Comparison of ENCODE assay signal across 8 mouse cellular contexts in genomic region chr3:87906601-87906980, GRCm38 (mm10). TPM values are rescaled to one million over a fixed set of nuclear protein-coding genes. Genes with fewer than 3 reads are reported as not detected.
DNase-seq lines count a peak whose midpoint lies in the region; ATAC-seq lines count a peak whose summit lies in the region.

No protein-coding gene starts in this region.

- H3K4me1 ChIP-seq in kidney, embryonic 14.5 days (ENCODE audit: control insufficient read depth, insufficient read depth, low read length) = peaks cover 31% of the 10 kb centered on the region
- H3K4me1 ChIP-seq in lung, embryonic 16.5 days (replicated peaks; ENCODE audit: control insufficient read depth, insufficient read depth, low read length) = peaks cover 35% of the 10 kb centered on the region
- peaks cover 34% of the 10 kb centered on the region for H3K4me1 ChIP-seq in stomach, embryonic 14.5 days (ENCODE audit: control insufficient read depth, insufficient read depth, low read length)

- peak overlapping the region; percentile 69 for H3K4me2 ChIP-seq in kidney, embryonic 14.5 days (replicated peaks; ENCODE audit: low read depth, low read length)
- peak overlapping the region; percentile 86 for H3K4me2 ChIP-seq in lung, embryonic 16.5 days (ENCODE audit: low read depth, low read length)
- H3K4me2 ChIP-seq in stomach, embryonic 14.5 days (replicated peaks; ENCODE audit: low read depth, low read length) = peak overlapping the region; percentile 92

- peak overlapping the region; percentile 94 for H3K27ac ChIP-seq in kidney, embryonic 14.5 days (ENCODE audit: low read depth, low read length)
- H3K27ac ChIP-seq in lung, embryonic 16.5 days (ENCODE audit: low read length) = peak overlapping the region; percentile 98
- H3K27ac ChIP-seq in stomach, embryonic 14.5 days (ENCODE audit: low read length) = peak overlapping the region; percentile 97

- no peaks in the 10 kb centered on the region for H3K9me3 ChIP-seq in kidney, embryonic 14.5 days (ENCODE audit: control insufficient read depth, low read length)
- no peaks in the 10 kb centered on the region for H3K9me3 ChIP-seq in lung, embryonic 16.5 days (ENCODE audit: control insufficient read depth, low read length)
- H3K9me3 ChIP-seq in stomach, embryonic 14.5 days (ENCODE audit: control insufficient read depth, low read depth, low read length) = no peaks in the 10 kb centered on the region

- peak; percentile 36 for ATAC-seq in frontal cortex, adult (ENCODE audit: low TSS enrichment)
- peak; percentile 21 for ATAC-seq in kidney, embryonic 14.5 days (ENCODE audit: low FRiP score, low TSS enrichment)
- ATAC-seq in lung, embryonic 16.5 days (ENCODE audit: low read depth) = peak; percentile 6; the same call in 1 of the 2 replicates
- no peak for ATAC-seq in stomach, embryonic 14.5 days (ENCODE audit: insufficient number of reproducible peaks, insufficient read depth, low FRiP score, low read depth)

- H3K9ac ChIP-seq in kidney, embryonic 14.5 days (ENCODE audit: low read depth, low read length) = peak overlapping the region; percentile 99
- peak overlapping the region; percentile 99 for H3K9ac ChIP-seq in lung, embryonic 16.5 days (ENCODE audit: low read length)
- peak overlapping the region; percentile 99 for H3K9ac ChIP-seq in stomach, embryonic 14.5 days (replicated peaks; ENCODE audit: low read depth, low read length)

- no peak for DNase-seq in frontal cortex, postnatal 36 days (ENCODE audit: low spot score in 2 of 2)
- peak; percentile 58 for DNase-seq in MN1 (ENCODE audit: low spot score)
- DNase-seq in embryo, embryonic 11 days = peak; percentile 55
- DNase-seq in heart, adult 9 months (ENCODE audit: low spot score in 2 of 2) = peak; percentile 68

- 0% methylated on average over 38 of the region's 47 CpGs for WGBS in kidney, embryonic 14.5 days
- under 1% methylated on average over 40 of the region's 47 CpGs for WGBS in lung, embryonic 16.5 days
- under 1% methylated on average over 23 of the region's 47 CpGs for WGBS in stomach, embryonic 14.5 days

- no peaks in the 10 kb centered on the region for H3K36me3 ChIP-seq in kidney, embryonic 14.5 days (ENCODE audit: control insufficient read depth, insufficient read depth, low read length)
- no peaks in the 10 kb centered on the region for H3K36me3 ChIP-seq in lung, embryonic 16.5 days (ENCODE audit: control insufficient read depth, insufficient read depth, low read length)
- no peaks in the 10 kb centered on the region for H3K36me3 ChIP-seq in stomach, embryonic 14.5 days (ENCODE audit: control insufficient read depth, insufficient read depth, low read length)

- peak overlapping the region; percentile 99 for H3K4me3 ChIP-seq in kidney, embryonic 14.5 days (ENCODE audit: low read length)
- H3K4me3 ChIP-seq in lung, embryonic 16.5 days (ENCODE audit: low read length) = peak overlapping the region; percentile 98
- H3K4me3 ChIP-seq in stomach, embryonic 14.5 days (ENCODE audit: low read depth, low read length) = peak overlapping the region; percentile 99

- no peaks in the 10 kb centered on the region for H3K27me3 ChIP-seq in kidney, embryonic 14.5 days (ENCODE audit: control insufficient read depth, insufficient read depth, low read length)
- no peaks in the 10 kb centered on the region for H3K27me3 ChIP-seq in lung, embryonic 16.5 days (ENCODE audit: control insufficient read depth, insufficient read depth, low read depth, low read length)
- H3K27me3 ChIP-seq in stomach, embryonic 14.5 days (ENCODE audit: control insufficient read depth, insufficient read depth, low read length) = no peaks in the 10 kb centered on the region

RNA-seq across cellular contexts. Expression of gene Hdgf, which starts 0.5 kb away (rescaled TPM):
- polyA plus RNA-seq in kidney, embryonic 14.5 days (2014; fragmentation: Nextera tagmentation; extraction: Ambion mirVana) = 231 and 254 TPM in 2 replicates
- 81.3 and 86.3 TPM in 2 replicates for polyA plus RNA-seq in lung, embryonic 16.5 days (2015; fragmentation: Nextera tagmentation; extraction: Ambion mirVana)
- 119 and 135 TPM in 2 replicates for polyA plus RNA-seq in stomach, embryonic 14.5 days (2014; fragmentation: Nextera tagmentation; extraction: Ambion mirVana)

RNA-seq across cellular contexts. Expression of gene Mrpl24, which starts 12.7 kb away (rescaled TPM):
- polyA plus RNA-seq in kidney, embryonic 14.5 days (2014; fragmentation: Nextera tagmentation; extraction: Ambion mirVana) = 76.7 and 81.0 TPM in 2 replicates
- 77.5 and 79.3 TPM in 2 replicates for polyA plus RNA-seq in lung, embryonic 16.5 days (2015; fragmentation: Nextera tagmentation; extraction: Ambion mirVana)
- polyA plus RNA-seq in stomach, embryonic 14.5 days (2014; fragmentation: Nextera tagmentation; extraction: Ambion mirVana) = 73.5 and 75.5 TPM in 2 replicates

RNA-seq across cellular contexts. Expression of gene Prcc, which starts 21.2 kb away (rescaled TPM):
- polyA plus RNA-seq in kidney, embryonic 14.5 days (2014; fragmentation: Nextera tagmentation; extraction: Ambion mirVana) = 15.6 and 16.6 TPM in 2 replicates
- 8.3 and 11.7 TPM in 2 replicates for polyA plus RNA-seq in lung, embryonic 16.5 days (2015; fragmentation: Nextera tagmentation; extraction: Ambion mirVana)
- polyA plus RNA-seq in stomach, embryonic 14.5 days (2014; fragmentation: Nextera tagmentation; extraction: Ambion mirVana) = 12.9 and 14.1 TPM in 2 replicates

RNA-seq across cellular contexts. Expression of gene Isg20l2, which starts 23.5 kb away (rescaled TPM):
- 34.6 and 45.5 TPM in 2 replicates for polyA plus RNA-seq in kidney, embryonic 14.5 days (2014; fragmentation: Nextera tagmentation; extraction: Ambion mirVana)
- 50.3 and 54.8 TPM in 2 replicates for polyA plus RNA-seq in lung, embryonic 16.5 days (2015; fragmentation: Nextera tagmentation; extraction: Ambion mirVana)
- polyA plus RNA-seq in stomach, embryonic 14.5 days (2014; fragmentation: Nextera tagmentation; extraction: Ambion mirVana) = 31.9 and 35.4 TPM in 2 replicates

RNA-seq across cellular contexts. Expression of gene Rrnad1, which starts 23.9 kb away (rescaled TPM):
- 19.3 and 21.6 TPM in 2 replicates for polyA plus RNA-seq in kidney, embryonic 14.5 days (2014; fragmentation: Nextera tagmentation; extraction: Ambion mirVana)
- 20.2 and 20.6 TPM in 2 replicates for polyA plus RNA-seq in lung, embryonic 16.5 days (2015; fragmentation: Nextera tagmentation; extraction: Ambion mirVana)
- polyA plus RNA-seq in stomach, embryonic 14.5 days (2014; fragmentation: Nextera tagmentation; extraction: Ambion mirVana) = 17.9 and 20.0 TPM in 2 replicates

Comparison
In these comparisons a context has a peak if more than half of its experiments do, and no peak if none do; other contexts are left out.
1. DNase-seq: peak in MN1 (single experiment), embryo, embryonic 11 days (single experiment) and heart, adult 9 months (2 of 2); none in frontal cortex, postnatal 36 days (0 of 2).
2. Peak in every context shown above with its lines, with median percentiles within 50 percentile points of each other: H3K27ac ChIP-seq, H3K4me2 ChIP-seq, H3K4me3 ChIP-seq and H3K9ac ChIP-seq.